Mouse (Mus musculus): ENCODE results near the gene Vwa3b.

DNA sequence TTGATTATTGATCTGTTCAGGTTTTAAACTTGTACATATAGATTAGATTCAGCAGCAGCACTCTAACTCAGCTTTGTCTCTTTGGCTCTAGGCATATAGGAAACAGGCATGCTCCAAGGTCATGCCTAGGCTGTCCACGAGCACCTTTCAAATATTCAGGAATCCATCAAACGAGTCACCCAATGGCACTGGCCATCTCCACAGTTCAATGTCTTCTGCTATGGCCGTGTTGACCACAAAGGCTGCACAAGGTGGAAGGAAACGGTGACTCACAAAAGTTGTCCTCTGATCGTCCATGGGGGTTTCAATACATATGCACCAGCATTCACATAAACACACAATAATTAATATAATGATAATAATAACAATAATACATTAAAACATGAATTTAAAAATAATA is 21.4 kb upstream of the Vwa3b start:
- TF ChIP-seq ZC3H11A (IDR thresholded peaks at IDR 0.05; ENCODE audit: borderline replicate concordance, low read depth, low read length) (no peak), HCFC1 (IDR thresholded peaks at IDR 0.05; ENCODE audit: borderline replicate concordance, insufficient read depth, low read length) (no peak), CHD2 (IDR thresholded peaks at IDR 0.05; ENCODE audit: low read depth, low read length) (no peak), ZNF384 (IDR thresholded peaks at IDR 0.05; ENCODE audit: low read depth, low read length) (no peak), MAFK (IDR thresholded peaks at IDR 0.05; ENCODE audit: insufficient read depth, low read depth, low read length) (no peak)

Data from ES-E14 (cell line).